Mouse (Mus musculus) adrenal gland, adult 8-10 months (tissue): ENCODE results near the gene Plekhh2. TPM values are rescaled to one million over a fixed set of nuclear protein-coding genes. Genes with fewer than 3 reads are reported as not detected.

Source experiments
- DNase-seq: peaks from one replicate; pipeline ENCODE4 v3.0.0; 2022
- total RNA-seq, 4 experiments: library from RNA; stranded (reverse); gene quantifications; 2 replicates each; pipeline ENCODE4 v1.2.4; 2022

Gene Plekhh2
- total RNA-seq, 4 experiments from 2014 or later = 2.2 to 6.4 (median 4.2) TPM

GRCm38 (mm10) chr17:84611500-84611899 lies 99.8 kb downstream of the Plekhh2 start:
- no peak for DNase-seq

DNA sequence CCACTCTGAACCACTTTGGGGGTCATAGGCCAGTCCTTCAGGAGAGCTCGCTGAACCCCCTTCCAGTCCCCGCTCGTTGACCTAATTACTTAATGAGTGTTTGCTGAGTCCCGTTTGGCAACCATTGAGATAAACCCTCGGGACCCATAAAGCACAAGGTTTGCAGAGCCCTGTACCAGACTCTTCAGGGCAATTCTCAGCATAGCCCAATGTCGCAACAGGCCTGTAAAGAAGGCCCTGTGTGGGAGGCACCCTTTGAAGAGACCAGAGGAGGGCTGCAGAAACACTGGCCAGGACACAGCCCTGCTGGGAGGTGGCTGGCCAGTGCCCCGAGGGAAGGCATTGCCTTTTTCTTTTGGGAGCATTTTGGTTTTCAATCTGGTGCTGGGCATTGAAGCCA lies 100.3 kb downstream of the Plekhh2 start:
- no peak for DNase-seq

DNA sequence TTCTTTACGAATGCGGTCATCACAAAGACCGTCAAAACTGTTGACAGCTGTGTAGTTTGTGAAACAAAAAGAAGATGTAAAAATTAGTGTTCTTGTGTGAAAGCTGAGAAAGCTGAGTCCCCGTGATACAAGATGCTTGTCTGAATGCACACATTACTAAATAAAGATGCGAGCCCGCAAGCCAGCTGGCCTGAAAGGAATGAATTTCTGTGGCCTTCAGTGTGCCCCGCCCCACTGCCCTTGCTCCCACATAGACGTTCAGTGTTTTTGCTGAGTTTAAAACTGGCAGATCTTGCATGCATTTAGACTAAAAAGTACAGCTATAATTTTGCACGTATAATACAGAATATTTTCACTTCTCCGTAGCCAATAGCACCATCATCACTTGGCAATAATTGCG lies 104.1 kb downstream of the Plekhh2 start:
- no peak for DNase-seq

- DNase-seq = no peak
These were observed 104.9 kb downstream of the Plekhh2 start for GRCm38 (mm10) chr17:84616526-84617074.

- no peak for DNase-seq
These were observed 106.3 kb downstream of the Plekhh2 start for GRCm38 (mm10) chr17:84617953-84618352.

DNA sequence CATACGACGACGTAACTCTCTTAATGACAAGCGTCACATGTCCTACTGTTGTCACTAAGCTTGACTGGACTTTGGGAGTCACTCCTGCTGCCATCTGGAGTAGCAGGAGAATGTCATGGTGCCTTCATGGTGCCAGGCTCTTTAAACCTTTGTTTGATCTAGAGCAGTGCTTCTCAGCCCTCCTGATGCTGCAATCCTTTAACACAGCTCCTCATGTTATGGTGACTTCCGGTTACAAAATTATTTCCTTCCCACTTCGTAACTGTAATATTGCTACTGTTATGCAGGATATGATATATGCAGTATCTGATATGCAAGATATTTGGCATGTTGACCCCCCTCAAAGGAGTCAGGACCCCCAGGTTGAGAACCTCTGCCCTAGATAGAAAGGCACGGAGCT lies 107.4 kb downstream of the Plekhh2 start:
- DNase-seq = no peak

- no peak for DNase-seq
These were observed 108.4 kb downstream of the Plekhh2 start for GRCm38 (mm10) chr17:84620076-84620475.

DNA sequence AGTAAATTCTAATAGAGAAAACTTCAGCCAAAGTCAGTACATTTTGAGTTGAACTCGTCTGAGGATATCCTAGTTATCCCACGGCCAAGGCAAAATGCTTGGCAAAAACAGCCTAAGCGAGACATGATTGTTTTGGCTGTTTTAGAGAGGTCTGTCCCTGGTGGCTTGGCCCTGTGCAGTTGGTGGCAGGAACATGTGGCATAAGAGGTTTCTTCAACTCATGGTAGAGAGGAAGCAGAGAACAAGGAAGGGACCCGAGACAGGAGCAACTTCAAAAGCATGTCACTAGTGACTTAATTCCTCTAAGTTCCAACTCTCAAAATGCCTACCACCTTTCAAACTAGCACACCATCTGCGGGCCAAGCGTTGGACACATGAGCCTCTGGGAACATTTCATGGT lies 108.9 kb downstream of the Plekhh2 start:
- no peak for DNase-seq

- DNase-seq = no peak
These were observed 109.5 kb downstream of the Plekhh2 start for GRCm38 (mm10) chr17:84621209-84621608.

GRCm38 (mm10) chr17:84622028-84622427 lies 110.3 kb downstream of the Plekhh2 start:
- DNase-seq = no peak

DNA sequence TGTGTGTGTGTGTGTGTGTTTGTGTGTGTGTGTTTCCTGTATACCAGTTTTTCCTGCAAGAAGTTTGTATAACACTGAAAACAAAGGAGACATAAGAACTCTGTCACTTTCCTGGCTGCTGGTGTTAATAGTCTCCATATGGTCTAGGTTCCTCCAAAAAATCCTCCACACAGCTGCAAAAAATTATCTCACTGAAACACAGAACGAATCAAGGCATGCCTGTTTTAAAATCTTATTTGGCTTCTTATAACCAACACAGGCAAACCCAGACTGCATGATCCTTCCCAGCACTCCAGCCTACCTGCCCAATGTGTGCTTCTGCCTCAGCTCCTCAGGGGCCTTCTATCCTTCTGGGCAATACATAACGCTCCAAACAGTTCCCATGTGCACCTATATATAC lies 111.2 kb downstream of the Plekhh2 start:
- no peak for DNase-seq

DNA sequence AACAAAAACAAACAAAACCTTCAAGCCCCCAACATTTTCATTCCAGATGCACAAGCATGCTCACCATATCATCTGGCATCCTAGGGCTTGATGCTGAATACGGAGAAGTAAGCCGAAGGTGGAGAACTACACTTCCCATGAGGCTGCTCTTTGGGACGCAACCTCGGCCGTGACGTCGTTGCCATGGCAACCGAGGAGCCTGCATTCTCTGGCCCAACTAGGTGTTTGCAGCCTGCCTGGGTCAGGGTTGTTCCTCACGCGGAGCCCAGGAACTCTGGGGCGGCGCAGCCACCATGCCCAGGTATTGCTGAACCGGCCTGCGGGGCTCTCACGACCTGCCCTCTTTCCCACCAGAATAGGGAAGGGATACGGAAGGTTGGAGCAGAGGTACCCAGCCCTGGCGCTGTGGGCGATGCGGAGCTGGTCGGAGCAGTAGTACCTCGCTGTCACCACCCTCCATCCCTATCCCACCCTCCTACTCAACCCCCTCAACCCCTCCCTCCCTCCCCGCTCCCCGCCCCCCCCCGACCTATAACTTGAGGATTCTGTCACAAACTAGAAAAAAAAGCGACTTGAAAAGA lies 114.7 kb downstream of the Plekhh2 start, which contains the start of gene Dync2li1:
Dync2li1 (plus strand) TSS at position 221 of the 581 bp plus-strand sequence.
- DNase-seq = peak; percentile 83

DNA sequence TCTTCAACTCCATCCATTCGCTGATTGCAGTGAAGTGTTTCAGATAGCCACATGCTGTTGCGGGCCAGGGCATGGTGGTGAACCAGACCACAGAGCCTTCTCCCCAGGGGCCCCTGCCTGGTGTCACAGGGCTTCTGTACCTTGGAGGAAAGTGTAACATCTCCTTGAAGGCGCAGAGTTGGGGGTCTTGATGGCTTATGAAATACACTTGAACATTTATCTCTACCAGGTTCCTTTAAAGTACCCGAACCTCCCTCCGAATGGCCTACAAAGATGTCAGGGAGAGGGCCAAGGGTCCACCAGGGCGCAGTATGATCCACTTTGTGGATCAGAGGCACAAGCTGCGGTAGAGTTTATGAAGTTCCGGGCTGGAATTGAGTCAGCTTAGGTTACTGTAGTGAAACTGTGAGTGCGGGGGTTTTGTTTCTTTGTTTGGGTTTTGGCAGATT lies 115.2 kb downstream of the Plekhh2 start:
- no peak for DNase-seq

- peak; percentile 25 for DNase-seq
These were observed 116.0 kb downstream of the Plekhh2 start for GRCm38 (mm10) chr17:84627721-84628120.

- DNase-seq = peak; percentile 30
These were observed 116.9 kb downstream of the Plekhh2 start for GRCm38 (mm10) chr17:84628611-84629010.

DNA sequence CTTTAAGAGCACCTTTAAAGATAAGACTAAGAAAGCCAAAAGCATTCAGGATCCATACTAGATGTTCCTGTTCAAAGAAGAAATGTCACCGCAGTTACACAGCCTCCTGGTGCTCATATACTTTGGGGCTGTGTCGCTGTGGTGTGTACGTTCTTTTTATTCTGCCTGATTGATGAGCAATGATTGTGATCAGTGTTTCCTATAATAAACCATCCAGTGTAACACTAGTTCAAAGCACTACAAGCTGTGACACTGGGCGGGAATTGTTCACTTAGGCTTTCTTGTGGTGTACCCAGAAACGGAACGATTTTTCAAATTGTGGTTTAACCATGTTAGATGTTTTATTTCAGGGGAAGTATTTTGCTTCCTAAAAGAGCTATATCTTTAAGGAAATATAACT lies 120.1 kb downstream of the Plekhh2 start:
- no peak for DNase-seq

DNA sequence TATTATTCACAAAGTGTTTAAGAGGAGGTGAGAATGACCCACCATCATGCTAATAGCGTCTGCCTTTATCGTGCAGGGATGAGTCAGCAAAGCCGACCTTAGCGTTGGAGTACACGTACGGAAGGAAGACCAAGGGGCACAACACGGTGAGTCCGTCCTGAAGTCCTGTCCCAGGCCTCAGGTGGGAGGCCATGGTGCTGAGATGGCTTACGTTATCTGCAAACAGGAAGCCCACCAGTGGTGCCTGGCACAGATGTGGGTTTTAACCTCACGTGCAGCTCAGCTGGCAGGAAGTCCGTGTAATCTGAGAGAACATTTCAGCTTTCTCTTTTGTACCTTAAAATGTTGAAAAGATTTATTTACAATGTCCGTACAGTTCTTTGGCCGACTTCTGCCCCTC lies 121.7 kb downstream of the Plekhh2 start:
- no peak for DNase-seq

GRCm38 (mm10) chr17:84636328-84636727 lies 124.6 kb downstream of the Plekhh2 start:
- no peak for DNase-seq

DNA sequence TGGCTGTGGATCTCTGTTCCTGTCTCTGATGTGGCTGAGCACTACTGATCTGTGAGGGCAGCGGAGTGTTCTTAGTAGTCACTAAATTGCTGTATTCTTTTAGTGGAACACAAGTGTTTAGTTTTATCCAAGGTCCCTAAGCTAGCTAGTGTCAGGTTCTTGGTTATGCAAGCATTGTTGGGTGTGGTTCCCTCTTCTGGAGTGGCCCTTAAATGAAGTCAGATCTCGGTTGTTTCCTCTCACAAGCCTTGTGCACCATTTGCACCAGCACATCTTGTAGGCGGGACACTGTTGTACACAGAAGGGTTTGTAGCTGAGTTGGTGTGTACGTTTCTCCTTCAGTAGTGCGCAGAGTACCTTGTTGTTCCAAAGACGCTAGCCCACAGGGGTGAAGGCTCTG lies 126.3 kb downstream of the Plekhh2 start:
- DNase-seq = no peak

DNA sequence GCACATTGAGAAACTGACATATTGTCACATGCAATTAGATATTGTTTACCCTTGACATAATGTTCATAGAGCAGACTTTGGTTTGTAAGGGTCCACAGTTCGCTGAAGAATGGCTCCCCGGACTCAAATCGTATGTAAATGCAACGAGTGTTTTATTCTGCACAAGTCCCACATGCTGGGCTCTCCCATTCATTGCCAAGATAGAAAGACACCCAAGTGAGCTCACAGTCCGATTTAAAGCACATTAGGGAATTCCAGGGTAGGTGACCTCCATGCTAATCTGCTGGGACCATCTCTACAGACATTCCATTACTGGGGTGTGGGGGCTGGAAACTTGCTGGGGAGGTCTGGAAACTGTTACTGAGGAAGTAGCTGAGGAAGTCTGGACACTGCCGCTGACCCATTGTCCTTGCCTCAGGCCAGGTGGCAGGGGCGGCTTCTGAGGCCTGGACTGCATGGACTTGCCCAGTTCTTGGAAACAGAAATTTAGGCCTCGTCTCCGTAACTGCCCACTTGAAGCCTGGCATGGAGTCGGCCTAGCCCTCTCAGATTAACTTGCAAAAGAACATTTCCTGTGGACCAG lies 128.2 kb downstream of the Plekhh2 start:
- no peak for DNase-seq

GRCm38 (mm10) chr17:84641893-84642292 lies 130.2 kb downstream of the Plekhh2 start:
- no peak for DNase-seq

DNA sequence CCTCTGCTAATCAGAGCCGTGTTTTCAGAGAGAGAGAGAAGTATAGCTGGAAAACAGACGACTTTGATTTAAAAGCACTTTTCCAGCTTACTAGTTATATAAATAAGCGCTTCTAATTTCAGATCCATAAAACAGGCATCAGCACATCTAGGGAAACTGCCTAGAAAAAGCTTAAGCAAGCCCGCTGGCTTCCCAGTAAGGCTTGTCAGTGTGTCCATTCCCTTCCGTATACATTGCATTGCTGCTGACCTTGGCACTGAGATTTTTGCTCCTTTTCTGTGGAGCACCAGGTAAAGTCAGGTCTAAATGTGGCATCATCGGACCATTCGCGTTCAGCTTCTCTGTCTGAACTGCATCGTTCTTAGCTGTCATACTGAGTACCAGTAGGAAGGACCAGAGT lies 130.6 kb downstream of the Plekhh2 start:
- DNase-seq = no peak

- DNase-seq = no peak
These were observed 132.8 kb downstream of the Plekhh2 start for GRCm38 (mm10) chr17:84644292-84645050.
